Mouse (Mus musculus): ENCODE results near the gene Meis2. TPM values are rescaled to one million over a fixed set of nuclear protein-coding genes. Genes with fewer than 3 reads are reported as not detected.

Meis2 gene
- polyA plus RNA-seq, 1 experiment from 2014 or later, result 92.0 TPM

- ATAC-seq (ENCODE audit: low read depth), result no peak
- 19% methylated on average over 3 of the region's 3 CpGs for WGBS
- Histone ChIP-seq H3K4me2 (peak overlapping the region; percentile 84), H3K9me3 (no peaks in the 10 kb centered on the region), H3K9ac (no peak overlapping the region), H3K4me1 (replicated peaks) (peaks cover 56% of the 10 kb centered on the region), H3K36me3 (no peaks in the 10 kb centered on the region), H3K4me3 (0 out of 2 replicates have a peak overlapping the region, but pooled peaks have one; percentile 42), H3K27ac (replicated peaks) (no peak overlapping the region), H3K27me3 (peaks cover 30% of the 10 kb centered on the region; the same call in 1 of the 2 replicates)
Observed at GRCm38 (mm10) chr2:116074061-116074460, 8.4 kb upstream of the Meis2 start.

GRCm38 (mm10) chr2:116073311-116073904, 7.8 kb upstream of the Meis2 start:
- peaks cover 30% of the 10 kb centered on the region; the same call in 1 of the 2 replicates for H3K27me3 ChIP-seq
- peaks cover 59% of the 10 kb centered on the region for H3K4me1 ChIP-seq (replicated peaks)
- H3K4me2 ChIP-seq, result peak overlapping the region; percentile 84
- ATAC-seq (ENCODE audit: low read depth), result no peak
- peak overlapping the region; percentile 7; the same call in 1 of the 2 replicates for H3K4me3 ChIP-seq
- WGBS, result 33% methylated on average over 9 of the region's 9 CpGs
- no peaks in the 10 kb centered on the region for H3K9me3 ChIP-seq
- H3K36me3 ChIP-seq, result no peaks in the 10 kb centered on the region
- no peak overlapping the region; the same call in 1 of the 2 replicates for H3K9ac ChIP-seq
- no peak overlapping the region; the same call in 1 of the 2 replicates for H3K27ac ChIP-seq (replicated peaks)

- no peak for ATAC-seq (ENCODE audit: low read depth)
Observed at GRCm38 (mm10) chr2:116072706-116073105, 7.1 kb upstream of the Meis2 start.

GRCm38 (mm10) chr2:116072321-116072640, 6.6 kb upstream of the Meis2 start:
- Histone ChIP-seq H3K27me3 (peaks cover 24% of the 10 kb centered on the region; the same call in 1 of the 2 replicates), H3K9me3 (no peaks in the 10 kb centered on the region), H3K9ac (peak overlapping the region; percentile 96), H3K4me1 (replicated peaks) (peaks cover 68% of the 10 kb centered on the region), H3K36me3 (no peaks in the 10 kb centered on the region), H3K27ac (replicated peaks) (peak overlapping the region; percentile 98), H3K4me2 (peak overlapping the region; percentile 84), H3K4me3 (peak overlapping the region; percentile 73)
- WGBS, result 2% methylated on average over 13 of the region's 13 CpGs
- ATAC-seq (ENCODE audit: low read depth), result no peak

More at GRCm38 (mm10) chr2:116072706-116073105, 7.1 kb upstream of the Meis2 start:
- H3K4me1 ChIP-seq (replicated peaks), result peaks cover 66% of the 10 kb centered on the region
- H3K4me2 ChIP-seq, result peak overlapping the region; percentile 84
- H3K27ac ChIP-seq (replicated peaks), result peak overlapping the region; percentile 98
- H3K36me3 ChIP-seq, result no peaks in the 10 kb centered on the region
- H3K4me3 ChIP-seq, result peak overlapping the region; percentile 73
- H3K9me3 ChIP-seq, result no peaks in the 10 kb centered on the region
- 8% methylated on average over 5 of the region's 5 CpGs for WGBS
- peaks cover 29% of the 10 kb centered on the region; the same call in 1 of the 2 replicates for H3K27me3 ChIP-seq
- peak overlapping the region; percentile 96 for H3K9ac ChIP-seq

GRCm38 (mm10) chr2:116071571-116072320, 6.1 kb upstream of the Meis2 start:
- Histone ChIP-seq H3K4me2 (peak overlapping the region; percentile 84), H3K9ac (peak overlapping the region; percentile 96), H3K4me3 (peak overlapping the region; percentile 73), H3K9me3 (no peaks in the 10 kb centered on the region), H3K4me1 (replicated peaks) (peaks cover 72% of the 10 kb centered on the region), H3K27me3 (peaks cover 19% of the 10 kb centered on the region; the same call in 1 of the 2 replicates), H3K27ac (replicated peaks) (peak overlapping the region; percentile 98), H3K36me3 (no peaks in the 10 kb centered on the region)
- ATAC-seq (ENCODE audit: low read depth), result no peak
- WGBS, result under 1% methylated on average over 25 of the region's 25 CpGs

- Histone ChIP-seq H3K4me2 (peak overlapping the region; percentile 84), H3K4me3 (peak overlapping the region; percentile 73), H3K9ac (peak overlapping the region; percentile 96), H3K9me3 (no peaks in the 10 kb centered on the region), H3K27me3 (peaks cover 15% of the 10 kb centered on the region; the same call in 1 of the 2 replicates), H3K27ac (replicated peaks) (peak overlapping the region; percentile 98), H3K36me3 (no peaks in the 10 kb centered on the region), H3K4me1 (replicated peaks) (peaks cover 73% of the 10 kb centered on the region)
- 7% methylated on average over 10 of the region's 10 CpGs for WGBS
- ATAC-seq (ENCODE audit: low read depth), result no peak
Observed at GRCm38 (mm10) chr2:116070614-116071425, 5.2 kb upstream of the Meis2 start.

- H3K36me3 ChIP-seq, result no peaks in the 10 kb centered on the region
- peak overlapping the region; percentile 98 for H3K27ac ChIP-seq (replicated peaks)
- H3K9ac ChIP-seq, result peak overlapping the region; percentile 96
- peaks cover 13% of the 10 kb centered on the region; the same call in 1 of the 2 replicates for H3K27me3 ChIP-seq
- no peaks in the 10 kb centered on the region for H3K9me3 ChIP-seq
- 5% methylated on average over 8 of the region's 8 CpGs for WGBS
- peaks cover 61% of the 10 kb centered on the region for H3K4me1 ChIP-seq (replicated peaks)
- ATAC-seq (ENCODE audit: low read depth), result no peak
- H3K4me3 ChIP-seq, result peak overlapping the region; percentile 73
- H3K4me2 ChIP-seq, result peak overlapping the region; percentile 84
Observed at GRCm38 (mm10) chr2:116069451-116070225, 4.0 kb upstream of the Meis2 start.

- Histone ChIP-seq H3K4me2 (peak overlapping the region; percentile 84), H3K27me3 (peaks cover 6% of the 10 kb centered on the region; the same call in 1 of the 2 replicates), H3K36me3 (no peaks in the 10 kb centered on the region), H3K9ac (peak overlapping the region; percentile 96), H3K27ac (replicated peaks) (peak overlapping the region; percentile 98), H3K4me3 (peak overlapping the region; percentile 73), H3K4me1 (replicated peaks) (peaks cover 54% of the 10 kb centered on the region), H3K9me3 (no peaks in the 10 kb centered on the region)
- no peak for ATAC-seq (ENCODE audit: low read depth)
- 7% methylated on average over 7 of the region's 7 CpGs for WGBS
Observed at GRCm38 (mm10) chr2:116068901-116069300, 3.3 kb upstream of the Meis2 start.

GRCm38 (mm10) chr2:116068461-116068860, 2.8 kb upstream of the Meis2 start:
- no peak for ATAC-seq (ENCODE audit: low read depth)
- WGBS, result 3% methylated on average over 11 of the region's 11 CpGs
- Histone ChIP-seq H3K27me3 (peaks cover 2% of the 10 kb centered on the region; the same call in 1 of the 2 replicates), H3K27ac (replicated peaks) (peak overlapping the region; percentile 98), H3K9me3 (no peaks in the 10 kb centered on the region), H3K4me1 (replicated peaks) (peaks cover 49% of the 10 kb centered on the region), H3K4me3 (peak overlapping the region; percentile 73), H3K36me3 (no peaks in the 10 kb centered on the region), H3K4me2 (peak overlapping the region; percentile 84), H3K9ac (peak overlapping the region; percentile 96)

GRCm38 (mm10) chr2:116067711-116068110, 2.1 kb upstream of the Meis2 start:
- under 1% methylated on average over 15 of the region's 15 CpGs for WGBS
- no peak for ATAC-seq (ENCODE audit: low read depth)
- H3K4me3 ChIP-seq, result peak overlapping the region; percentile 73
- H3K36me3 ChIP-seq, result no peaks in the 10 kb centered on the region
- H3K27me3 ChIP-seq, result no peaks in the 10 kb centered on the region; the same call in 1 of the 2 replicates
- peak overlapping the region; percentile 98 for H3K27ac ChIP-seq (replicated peaks)
- H3K4me1 ChIP-seq (replicated peaks), result peaks cover 51% of the 10 kb centered on the region
- peak overlapping the region; percentile 96 for H3K9ac ChIP-seq
- peak overlapping the region; percentile 84 for H3K4me2 ChIP-seq
- H3K9me3 ChIP-seq, result no peaks in the 10 kb centered on the region

GRCm38 (mm10) chr2:116067065-116067497, 1.4 kb upstream of the Meis2 start:
- Histone ChIP-seq H3K9ac (peak overlapping the region; percentile 96), H3K4me3 (peak overlapping the region; percentile 73), H3K27ac (replicated peaks) (peak overlapping the region; percentile 98), H3K4me1 (replicated peaks) (peaks cover 51% of the 10 kb centered on the region), H3K9me3 (no peaks in the 10 kb centered on the region), H3K4me2 (peak overlapping the region; percentile 84), H3K27me3 (no peaks in the 10 kb centered on the region; the same call in 1 of the 2 replicates), H3K36me3 (no peaks in the 10 kb centered on the region)
- ATAC-seq (ENCODE audit: low read depth), result peak; percentile 66
- 0% methylated on average over 26 of the region's 27 CpGs for WGBS
